Mouse (Mus musculus): ENCODE data around the gene Cadm4. TPM values are rescaled to one million over a fixed set of nuclear protein-coding genes. Genes with fewer than 3 reads are reported as not detected.

Gene Cadm4
- polyA plus RNA-seq, 1 experiment from 2014 or later, result 44.1 TPM

- CTCF ChIA-PET, result interaction anchor here (2.2 to 2.3 kb wide), 2 partner anchors 11 to 21 kb away, joined by 8 to 11 read pairs; no protein-coding TSS in a partner anchor
- no peaks in the 10 kb centered on the region for H3K27me3 ChIP-seq
- ATAC-seq (peak; percentile 65), DNase-seq (ENCODE audit: low read depth, low spot score) (peak; percentile 42)
- POLR2A ChIA-PET, result interaction anchor here (1.0 to 1.5 kb wide), 2 partner anchors 12 to 51 kb away, joined by 3 to 7 read pairs; no protein-coding TSS in a partner anchor
- in situ Hi-C loops (cut with MboI; ENCODE audit: low pct_unique_long_range_greater_than_20kb), result no loop called here
- TF ChIP-seq CTCF (IDR thresholded peaks at IDR 0.05), result no peak
Measured at GRCm38 (mm10) chr7:24462388-24463319, 19.2 kb upstream of the Cadm4 start, which contains the start of gene Plaur. Plaur (plus strand) TSS chr7:24462484.

- no peak for TF ChIP-seq CTCF (IDR thresholded peaks at IDR 0.05)
- no peak for DNase-seq (ENCODE audit: low read depth, low spot score)
- in situ Hi-C loops (cut with MboI; ENCODE audit: low pct_unique_long_range_greater_than_20kb), result no loop called here
- H3K27me3 ChIP-seq, result no peaks in the 10 kb centered on the region
- ChIA-PET POLR2A (interaction anchor here (1.3 kb wide), 1 partner anchor 9 kb away, joined by 4 read pairs; no protein-coding TSS in a partner anchor), CTCF (interaction anchor here (2.1 kb wide), 1 partner anchor 25 kb away, joined by 12 read pairs; no protein-coding TSS in a partner anchor)
- ATAC-seq, result no peak
Measured at GRCm38 (mm10) chr7:24466835-24467234, 15.0 kb upstream of the Cadm4 start.

- TF ChIP-seq CTCF (IDR thresholded peaks at IDR 0.05), result no peak
- ChIA-PET CTCF (interaction anchor here (2.1 kb wide), 1 partner anchor 26 kb away, joined by 12 read pairs; no protein-coding TSS in a partner anchor), POLR2A (interaction anchor here (0.8 kb wide), 1 partner anchor 50 kb away, joined by 3 read pairs; no protein-coding TSS in a partner anchor)
- DNase-seq (ENCODE audit: low read depth, low spot score) (no peak), ATAC-seq (no peak)
- no peaks in the 10 kb centered on the region for H3K27me3 ChIP-seq
- in situ Hi-C loops (cut with MboI; ENCODE audit: low pct_unique_long_range_greater_than_20kb), result no loop called here
Measured at GRCm38 (mm10) chr7:24467886-24468285, 13.9 kb upstream of the Cadm4 start.

GRCm38 (mm10) chr7:24469126-24469525, 12.7 kb upstream of the Cadm4 start:
- ATAC-seq (no peak), DNase-seq (ENCODE audit: low read depth, low spot score) (no peak)
- TF ChIP-seq CTCF (IDR thresholded peaks at IDR 0.05), result peak; percentile 71
- ChIA-PET CTCF (no interaction called here), POLR2A (no interaction called here)
- no peaks in the 10 kb centered on the region for H3K27me3 ChIP-seq
- in situ Hi-C loops (cut with MboI; ENCODE audit: low pct_unique_long_range_greater_than_20kb), result no loop called here

GRCm38 (mm10) chr7:24470356-24470755, 11.5 kb upstream of the Cadm4 start:
- ChIA-PET CTCF (interaction anchor here (1.3 kb wide), 1 partner anchor 29 kb away, joined by 5 read pairs; no protein-coding TSS in a partner anchor), POLR2A (interaction anchor here (0.8 kb wide), 1 partner anchor 27 kb away, joined by 3 read pairs; no protein-coding TSS in a partner anchor)
- no peaks in the 10 kb centered on the region for H3K27me3 ChIP-seq
- peak; percentile 83 for DNase-seq (ENCODE audit: low read depth, low spot score)
- peak; percentile 98 for ATAC-seq
- in situ Hi-C loops (cut with MboI; ENCODE audit: low pct_unique_long_range_greater_than_20kb), result loop anchor here (10.0 kb wide), 1 partner anchor 184 kb away; no protein-coding TSS in a partner anchor
- TF ChIP-seq CTCF (IDR thresholded peaks at IDR 0.05), result no peak

- no peak for TF ChIP-seq CTCF (IDR thresholded peaks at IDR 0.05)
- H3K27me3 ChIP-seq, result no peaks in the 10 kb centered on the region
- ChIA-PET POLR2A (interaction anchor here (0.6 kb wide), 1 partner anchor 601 kb away, joined by 3 read pairs; no protein-coding TSS in a partner anchor), CTCF (interaction anchor here (1.0 to 4.0 kb wide), 19 partner anchors 8 to 190 kb away, joined by 3 to 42 read pairs (median 5); partner anchors contain the start of genes Cadm4, Irgq and Zfp428)
- in situ Hi-C loops (cut with MboI; ENCODE audit: low pct_unique_long_range_greater_than_20kb), result loop anchor here (10.0 kb wide), 1 partner anchor 182 kb away; no protein-coding TSS in a partner anchor
- DNase-seq (ENCODE audit: low read depth, low spot score), result no peak
- ATAC-seq, result no peak
Measured at GRCm38 (mm10) chr7:24472442-24472841, 9.4 kb upstream of the Cadm4 start.

GRCm38 (mm10) chr7:24472937-24473336, 8.9 kb upstream of the Cadm4 start:
- ATAC-seq, result no peak
- in situ Hi-C loops (cut with MboI; ENCODE audit: low pct_unique_long_range_greater_than_20kb), result loop anchor here (10.0 kb wide), 1 partner anchor 182 kb away; no protein-coding TSS in a partner anchor
- CTCF ChIA-PET, result interaction anchor here (0.8 to 4.0 kb wide), 30 partner anchors 9 to 190 kb away, joined by 3 to 42 read pairs (median 5); partner anchors contain the start of genes Cadm4, Irgc1, Irgq and Plaur
- POLR2A ChIA-PET, result no interaction called here
- DNase-seq (ENCODE audit: low read depth, low spot score), result no peak
- TF ChIP-seq CTCF (IDR thresholded peaks at IDR 0.05), result peak; percentile 74
- no peaks in the 10 kb centered on the region for H3K27me3 ChIP-seq

GRCm38 (mm10) chr7:24473913-24474529, 7.8 kb upstream of the Cadm4 start:
- CTCF ChIA-PET, result interaction anchor here (0.8 to 4.0 kb wide), 35 partner anchors 8 to 189 kb away, joined by 3 to 42 read pairs (median 5); partner anchors contain the start of genes Cadm4, Irgc1, Irgq and Plaur
- in situ Hi-C loops (cut with MboI; ENCODE audit: low pct_unique_long_range_greater_than_20kb), result loop anchor here (10.0 kb wide), 1 partner anchor 181 kb away; no protein-coding TSS in a partner anchor
- TF ChIP-seq CTCF (IDR thresholded peaks at IDR 0.05), result peak; percentile 93
- H3K27me3 ChIP-seq, result no peaks in the 10 kb centered on the region
- POLR2A ChIA-PET, result interaction anchor here (0.6 to 1.6 kb wide), 2 partner anchors 15 to 90 kb away, joined by 4 read pairs; no protein-coding TSS in a partner anchor
- ATAC-seq (no peak), DNase-seq (ENCODE audit: low read depth, low spot score) (peak; percentile 38)

GRCm38 (mm10) chr7:24474811-24475506, 6.9 kb upstream of the Cadm4 start:
- in situ Hi-C loops (cut with MboI; ENCODE audit: low pct_unique_long_range_greater_than_20kb), result loop anchor here (5.0 to 10.0 kb wide), 2 partner anchors 97 to 180 kb away; no protein-coding TSS in a partner anchor
- ATAC-seq, result no peak
- no peaks in the 10 kb centered on the region for H3K27me3 ChIP-seq
- TF ChIP-seq CTCF (IDR thresholded peaks at IDR 0.05), result no peak
- no peak for DNase-seq (ENCODE audit: low read depth, low spot score)
- CTCF ChIA-PET, result interaction anchor here (1.2 to 4.0 kb wide), 12 partner anchors 10 to 92 kb away, joined by 3 to 42 read pairs (median 6); partner anchors contain the start of gene Irgq
- POLR2A ChIA-PET, result interaction anchor here (0.9 to 1.6 kb wide), 2 partner anchors 33 to 89 kb away, joined by 4 to 6 read pairs; no protein-coding TSS in a partner anchor
